Mouse (Mus musculus) left cerebral cortex, adult 11 months (tissue): ENCODE measurements around the gene Sdr39u1.
A peak's percentile ranks its signal among the peaks of the same experiment; 100 is the strongest.

Source experiments
- DNase-seq: peaks from one replicate; pipeline ENCODE4 v3.0.0; 2022; ENCODE audit warnings: low spot score

Sdr39u1 gene

GRCm38 (mm10) chr14:55884166-55884565 is 15.9 kb downstream of the Sdr39u1 start, which contains the start of gene Cbln3:
Gene Cbln3 (minus strand): TSS chr14:55884392.
- no peak for DNase-seq

GRCm38 (mm10) chr14:55883663-55884062 is 16.4 kb downstream of the Sdr39u1 start:
- DNase-seq, result no peak

- DNase-seq, result no peak
Measured at GRCm38 (mm10) chr14:55883149-55883661, 16.9 kb downstream of the Sdr39u1 start.

GRCm38 (mm10) chr14:55882171-55882641 is 17.9 kb downstream of the Sdr39u1 start:
- no peak for DNase-seq

GRCm38 (mm10) chr14:55880982-55881381 is 19.1 kb downstream of the Sdr39u1 start:
- no peak for DNase-seq

GRCm38 (mm10) chr14:55879623-55880022 is 20.5 kb downstream of the Sdr39u1 start:
- peak; percentile 60 for DNase-seq

- DNase-seq, result no peak
Measured at GRCm38 (mm10) chr14:55878316-55878940, 21.7 kb downstream of the Sdr39u1 start.

- no peak for DNase-seq
Measured at GRCm38 (mm10) chr14:55877469-55878315, 22.4 kb downstream of the Sdr39u1 start.

- DNase-seq, result peak; percentile 51
Measured at GRCm38 (mm10) chr14:55873714-55874683, 26.1 kb downstream of the Sdr39u1 start.

- no peak for DNase-seq
Measured at GRCm38 (mm10) chr14:55873242-55873713, 26.8 kb downstream of the Sdr39u1 start.

- DNase-seq, result no peak
Measured at GRCm38 (mm10) chr14:55872551-55872950, 27.5 kb downstream of the Sdr39u1 start.

GRCm38 (mm10) chr14:55872039-55872438 is 28.1 kb downstream of the Sdr39u1 start:
- no peak for DNase-seq

- no peak for DNase-seq
Measured at GRCm38 (mm10) chr14:55869538-55869937, 30.6 kb downstream of the Sdr39u1 start.

GRCm38 (mm10) chr14:55868230-55869026 is 31.7 kb downstream of the Sdr39u1 start:
- DNase-seq, result no peak

GRCm38 (mm10) chr14:55866962-55867361 is 33.1 kb downstream of the Sdr39u1 start:
- no peak for DNase-seq

- DNase-seq, result no peak
Measured at GRCm38 (mm10) chr14:55863773-55864172, 36.3 kb downstream of the Sdr39u1 start.

- DNase-seq, result no peak
Measured at GRCm38 (mm10) chr14:55862970-55863369, 37.1 kb downstream of the Sdr39u1 start.

- no peak for DNase-seq
Measured at GRCm38 (mm10) chr14:55862186-55862585, 37.9 kb downstream of the Sdr39u1 start.

GRCm38 (mm10) chr14:55857588-55857987 is 42.5 kb downstream of the Sdr39u1 start:
- no peak for DNase-seq

- DNase-seq, result no peak
Measured at GRCm38 (mm10) chr14:55855101-55855561, 45.0 kb downstream of the Sdr39u1 start.
